Mouse (Mus musculus) ZHBTc4 (cell line): Measurements from ENCODE around the gene Gga1.

Experiments used
- DNase-seq: peaks from one replicate; pipeline ENCODE4 v3.0.0-alpha.2; 2011; ENCODE audit warnings: low read depth, low spot score

Gga1 gene

DNA sequence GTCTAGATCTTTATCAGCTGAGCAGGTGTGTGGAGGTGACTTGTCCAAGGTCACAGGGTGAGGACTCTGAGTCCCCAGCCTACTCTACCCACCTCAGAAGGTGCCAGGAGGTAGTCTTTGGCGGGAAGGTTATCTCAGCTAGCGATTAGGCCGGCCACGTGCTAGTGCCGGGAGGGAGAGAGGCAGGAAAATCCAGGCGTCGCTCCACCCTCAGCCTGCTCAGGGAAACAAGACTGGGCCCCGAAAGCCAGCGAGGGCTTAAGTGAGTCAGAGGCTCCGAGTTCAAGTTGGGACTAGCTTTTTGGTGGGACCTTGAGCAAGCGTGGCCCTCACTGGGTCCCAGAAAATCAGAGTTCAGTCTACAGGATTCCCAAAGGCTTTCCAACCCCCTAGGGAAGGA, 31.7 kb upstream of the Gga1 start:
- DNase-seq, result peak; percentile 49

DNA sequence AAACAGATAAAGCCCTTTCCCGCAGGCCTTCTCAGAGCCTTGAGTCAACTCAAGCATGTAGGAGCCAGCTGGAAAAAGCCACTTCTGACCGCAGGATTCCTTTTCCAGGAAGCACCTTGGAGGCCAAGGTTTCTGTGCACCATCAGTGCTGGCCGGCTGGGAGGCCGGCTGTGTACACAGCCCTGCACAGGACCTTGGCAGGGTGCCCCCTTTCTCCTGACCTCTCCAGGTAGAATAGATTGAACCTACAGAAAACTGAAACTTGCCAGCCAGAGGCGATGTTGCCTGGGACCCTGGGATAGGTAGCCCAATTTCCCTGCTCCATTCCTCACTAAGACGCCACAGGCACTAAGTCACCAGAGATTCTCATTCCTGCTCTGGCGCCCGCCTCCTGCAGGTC, 31.1 kb upstream of the Gga1 start:
- no peak for DNase-seq

DNA sequence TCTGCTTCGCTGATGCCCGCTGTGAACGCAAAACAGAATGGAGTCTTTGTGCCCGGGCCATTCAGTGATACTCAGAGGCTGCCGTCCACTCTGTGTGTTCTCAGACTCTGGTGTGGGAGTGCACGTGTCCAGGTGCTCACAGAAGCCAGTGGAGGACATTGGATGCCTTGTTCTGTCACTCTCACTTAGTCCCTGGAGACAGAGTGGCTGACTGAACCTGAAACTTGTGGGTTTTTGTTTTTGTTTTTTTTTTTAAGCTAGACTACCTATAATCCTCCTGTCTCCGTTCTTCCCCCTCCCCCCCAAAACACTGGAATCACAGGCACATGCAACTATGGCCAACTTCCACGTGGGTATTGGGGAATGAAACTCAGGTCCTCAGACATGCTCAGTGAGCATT, 30.6 kb upstream of the Gga1 start:
- no peak for DNase-seq

DNA sequence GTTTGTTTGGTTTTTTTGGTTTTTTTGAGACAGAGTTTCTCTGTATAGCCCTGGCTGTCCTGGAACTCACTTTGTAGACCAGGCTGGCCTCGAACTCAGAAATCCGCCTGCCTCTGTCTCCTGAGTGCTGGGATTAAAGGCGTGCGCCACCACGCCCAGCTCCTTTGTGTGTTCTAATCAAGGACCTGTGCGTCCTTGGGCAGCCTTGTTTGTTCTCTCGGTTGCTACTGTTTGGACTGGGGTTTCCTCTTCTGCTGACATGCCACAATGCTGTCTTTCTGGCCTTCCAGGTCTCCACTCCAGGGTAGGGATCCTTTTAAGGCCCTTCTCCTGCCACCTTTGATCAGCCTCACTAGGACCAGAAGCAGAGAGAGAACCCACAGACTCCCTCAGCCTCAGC, 30.2 kb upstream of the Gga1 start:
- DNase-seq, result peak; percentile 46

DNA sequence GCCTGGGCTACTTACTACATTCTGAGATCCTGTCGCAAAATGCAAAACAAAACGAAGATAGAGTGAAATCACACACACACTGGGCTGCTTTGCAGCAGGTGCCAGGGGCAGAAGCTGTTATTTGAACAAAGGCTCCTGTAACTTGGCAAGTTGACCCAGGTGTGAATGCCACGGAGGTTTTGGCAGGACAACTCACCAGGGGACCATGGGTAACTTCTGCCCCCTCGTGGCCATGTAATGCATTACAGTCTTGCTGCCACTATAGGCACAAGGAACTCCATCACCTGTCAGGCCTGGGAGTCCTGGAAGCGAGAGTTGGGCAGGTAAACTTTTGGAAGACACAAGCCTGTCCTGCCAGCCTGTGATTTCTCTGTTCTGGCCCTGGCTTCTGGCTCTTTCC, 28.5 kb upstream of the Gga1 start:
- DNase-seq, result peak; percentile 87

DNA sequence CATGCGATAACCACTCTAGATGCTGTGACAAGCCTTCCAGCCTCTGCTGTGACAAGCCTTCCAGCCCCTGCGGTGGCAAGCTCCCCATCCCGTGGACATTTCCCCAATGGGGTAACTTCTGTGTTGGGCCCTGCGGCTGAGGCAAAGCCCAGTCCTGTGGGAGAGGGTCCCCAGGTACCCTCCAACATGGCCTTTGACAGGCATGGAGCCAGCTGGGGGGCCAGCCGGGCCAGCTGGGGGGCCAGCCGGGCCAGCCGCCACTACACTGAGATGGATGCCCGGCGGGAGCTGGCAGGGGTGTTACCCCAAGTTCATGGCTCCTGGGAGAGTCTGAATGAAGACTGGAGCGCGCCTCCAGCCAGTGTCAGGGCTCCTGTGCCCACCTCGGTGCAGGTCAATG, 27.5 kb upstream of the Gga1 start:
- DNase-seq, result no peak

DNA sequence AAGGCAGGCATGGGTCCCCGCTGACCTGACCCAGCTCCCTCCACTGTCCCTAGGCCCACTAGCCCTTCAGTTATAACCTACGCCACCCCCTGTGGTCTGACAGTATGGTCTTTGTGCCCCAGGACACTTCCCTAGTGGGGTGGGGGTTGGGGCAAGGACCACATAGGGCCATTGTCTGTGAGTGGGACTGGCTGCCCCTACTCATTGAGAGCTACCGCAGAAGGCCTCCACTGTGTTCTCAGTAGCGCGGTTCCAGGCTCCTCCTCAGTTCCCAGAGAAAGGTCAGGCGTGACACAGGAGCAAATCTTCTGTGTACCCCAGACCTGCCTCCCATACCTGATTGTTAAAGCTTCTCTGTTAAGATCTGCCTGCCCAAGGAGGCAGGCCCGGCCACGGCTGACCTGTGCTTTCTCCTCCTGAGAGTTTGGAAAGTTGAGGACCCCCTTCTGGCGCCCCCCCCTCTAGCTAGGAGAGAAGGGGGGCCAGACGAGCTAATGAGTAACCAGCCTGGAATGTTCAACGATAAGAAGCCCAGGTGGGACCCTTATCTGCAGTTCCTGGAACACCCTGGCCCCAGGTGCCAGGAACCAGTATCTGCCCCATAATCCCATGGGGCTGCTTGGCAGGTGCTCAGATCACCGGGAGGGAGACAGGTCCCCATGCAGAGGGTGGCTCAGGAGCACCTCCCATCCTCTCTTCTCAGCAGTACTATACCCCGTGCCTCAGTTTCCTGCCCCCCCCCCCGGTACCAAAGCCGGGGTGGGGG, 26.7 kb upstream of the Gga1 start:
- no peak for DNase-seq

DNA sequence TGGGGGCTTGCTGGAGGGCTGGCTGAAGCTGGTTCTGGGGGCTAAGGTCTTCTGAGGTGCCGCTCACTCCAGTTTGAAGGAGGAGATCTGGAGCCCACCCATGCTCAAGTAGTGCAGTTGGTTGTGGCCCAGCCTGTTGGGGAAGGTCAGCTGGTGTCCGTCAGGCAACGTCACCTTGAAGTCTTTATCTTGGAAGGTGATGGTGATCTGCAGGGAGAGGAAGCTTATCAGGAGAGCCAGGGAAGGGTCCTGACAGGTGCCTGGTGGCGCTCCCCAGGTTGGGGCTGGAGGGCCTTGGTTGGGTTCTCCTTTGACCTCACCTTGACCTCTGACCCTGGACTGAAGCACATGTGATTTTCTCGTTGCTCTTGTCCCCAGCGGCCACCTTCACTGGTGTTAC, 26.0 kb upstream of the Gga1 start:
- DNase-seq, result no peak

DNA sequence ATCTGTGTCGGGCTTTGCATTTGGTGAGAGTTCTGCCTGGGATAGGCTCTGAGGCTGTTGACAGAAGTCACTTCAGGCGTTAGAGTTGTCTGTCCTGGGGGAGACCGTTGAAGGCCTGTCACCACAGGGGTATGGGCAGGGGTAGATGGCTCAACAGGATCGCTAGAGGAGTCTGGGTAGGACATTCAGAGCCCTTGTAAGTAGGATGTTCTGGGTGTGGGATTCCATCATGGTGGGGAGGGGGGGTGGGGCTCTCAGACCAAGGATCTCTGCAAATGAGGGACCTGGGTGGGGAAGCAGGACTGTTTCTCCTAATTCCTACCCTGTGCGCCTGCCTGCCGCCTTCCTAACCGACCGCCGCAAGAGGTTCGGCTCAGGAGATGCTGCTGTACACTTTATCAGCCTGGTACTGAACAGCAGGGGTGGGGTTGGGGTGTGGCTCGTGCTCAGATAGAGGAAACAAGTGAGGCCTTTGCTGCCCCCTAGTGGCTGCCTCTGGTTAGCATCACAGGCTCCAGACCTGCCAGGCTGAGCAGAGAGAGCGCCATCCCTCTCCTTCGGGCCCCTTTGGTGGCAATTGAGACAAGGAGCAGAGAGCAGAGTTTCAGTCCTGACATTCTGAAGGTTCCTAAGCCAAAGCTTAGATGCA, 25.4 kb upstream of the Gga1 start:
- peak; percentile 95 for DNase-seq

DNA sequence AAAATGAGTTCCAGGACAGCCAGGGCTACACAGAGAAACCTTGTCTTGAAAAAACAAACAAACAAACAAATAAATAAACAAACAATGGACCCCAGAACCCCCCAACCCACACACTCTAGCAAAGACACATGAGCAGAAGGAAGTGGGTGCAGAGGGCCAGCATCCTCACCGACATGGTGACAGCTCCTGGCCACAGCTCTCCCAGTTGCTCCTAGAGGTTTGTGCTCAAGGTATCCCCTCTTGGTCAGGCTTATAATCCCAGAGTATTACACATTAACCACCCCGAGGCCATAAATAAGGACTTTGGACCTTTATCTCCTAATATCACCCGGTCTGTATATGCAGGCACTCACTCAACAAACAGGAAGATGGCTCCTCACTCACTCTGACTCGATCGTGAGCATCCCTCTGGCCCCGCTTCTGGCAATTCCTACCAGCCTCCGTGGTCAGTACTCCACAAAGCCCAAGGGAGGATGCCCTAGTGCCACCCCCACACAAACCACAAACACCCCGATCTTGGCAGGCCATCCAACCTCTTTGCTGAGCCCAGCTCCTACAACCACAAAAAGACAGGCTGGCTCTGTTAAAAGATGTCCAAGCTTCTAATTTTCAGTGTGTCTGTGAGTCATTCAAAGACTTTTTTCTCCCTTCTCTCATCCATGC, 21.6 kb upstream of the Gga1 start, which contains the start of gene Lgals2:
Gene Lgals2 (minus strand): TSS at position 227 of the 663 bp plus-strand sequence.
- no peak for DNase-seq

DNA sequence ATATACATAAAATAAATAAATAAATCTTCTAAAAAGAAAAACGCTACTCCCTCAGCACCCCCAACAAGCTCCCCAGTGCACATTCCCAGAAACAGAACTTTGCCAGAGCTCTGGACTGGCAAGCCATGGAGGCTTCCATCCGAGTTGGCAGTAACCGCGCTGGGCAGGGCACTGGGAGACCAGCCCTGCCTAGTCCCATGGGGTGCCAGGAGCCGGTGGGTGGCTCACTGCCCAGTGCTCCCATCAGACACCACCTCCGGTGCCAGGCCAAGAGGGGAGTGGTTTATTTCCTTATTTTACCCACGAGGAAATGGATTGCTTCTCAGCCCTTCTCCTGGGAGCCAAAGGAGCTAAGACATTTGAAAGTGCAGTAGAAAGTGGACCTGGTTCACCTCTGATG, 20.0 kb upstream of the Gga1 start:
- DNase-seq, result no peak

DNA sequence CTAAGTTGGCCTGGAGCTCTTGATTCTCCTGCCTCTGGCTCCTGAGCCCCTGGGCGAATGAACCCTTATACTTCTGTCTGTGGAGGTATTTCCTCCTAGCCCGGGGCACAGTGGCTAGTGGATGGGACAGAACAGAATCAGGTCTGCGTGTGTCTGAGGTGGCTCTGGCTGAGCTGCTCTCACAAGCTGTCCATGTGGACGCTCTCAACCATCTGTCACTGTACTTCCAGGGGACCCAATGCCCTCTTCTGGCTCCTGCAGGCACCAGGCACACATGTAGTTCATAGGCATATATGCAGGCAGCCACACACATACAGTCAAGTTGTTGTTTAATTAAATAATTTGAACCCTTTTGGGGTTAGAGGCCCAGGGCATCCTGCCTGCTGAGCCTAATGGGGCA, 17.7 kb upstream of the Gga1 start:
- DNase-seq, result no peak

DNA sequence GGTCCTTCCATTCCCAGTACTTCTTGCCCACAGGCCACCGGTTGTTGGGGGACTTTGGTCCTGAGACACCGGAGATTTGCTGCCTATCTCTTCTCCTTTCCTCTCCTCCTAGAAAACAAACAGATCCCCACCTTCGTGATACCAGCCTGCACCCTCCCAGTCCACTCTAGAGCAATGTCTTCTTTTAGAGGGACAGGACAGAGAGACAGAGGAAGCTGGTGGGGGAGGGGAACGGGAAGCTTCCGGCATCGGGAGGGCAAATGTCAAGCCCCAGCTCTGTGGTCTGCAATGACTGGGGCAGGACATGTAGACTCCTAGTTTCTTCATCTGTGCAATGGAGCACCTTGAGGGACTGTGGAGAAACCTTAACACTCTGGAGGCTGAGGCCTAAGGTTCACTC, 17.3 kb upstream of the Gga1 start:
- no peak for DNase-seq

DNA sequence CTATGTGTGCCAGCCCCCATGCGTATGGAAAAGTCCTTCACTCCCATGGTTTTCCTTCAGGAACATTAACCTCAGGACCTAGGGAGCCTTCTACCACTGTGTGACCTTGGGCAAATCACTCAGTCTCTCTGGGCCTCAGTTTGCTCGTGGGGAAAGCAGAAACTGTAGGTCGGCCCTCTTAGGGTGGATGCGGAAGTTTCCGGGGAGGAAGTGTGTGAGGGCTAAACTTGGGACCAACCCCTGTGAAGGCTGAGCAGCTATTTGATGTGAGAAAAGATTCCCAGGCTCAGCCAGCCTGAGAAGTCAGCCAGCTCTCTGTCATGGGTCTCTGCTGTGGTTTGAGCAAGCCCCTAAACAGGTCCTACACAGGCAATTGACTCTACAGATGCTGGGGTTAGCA, 14.7 kb upstream of the Gga1 start:
- DNase-seq, result no peak

DNA sequence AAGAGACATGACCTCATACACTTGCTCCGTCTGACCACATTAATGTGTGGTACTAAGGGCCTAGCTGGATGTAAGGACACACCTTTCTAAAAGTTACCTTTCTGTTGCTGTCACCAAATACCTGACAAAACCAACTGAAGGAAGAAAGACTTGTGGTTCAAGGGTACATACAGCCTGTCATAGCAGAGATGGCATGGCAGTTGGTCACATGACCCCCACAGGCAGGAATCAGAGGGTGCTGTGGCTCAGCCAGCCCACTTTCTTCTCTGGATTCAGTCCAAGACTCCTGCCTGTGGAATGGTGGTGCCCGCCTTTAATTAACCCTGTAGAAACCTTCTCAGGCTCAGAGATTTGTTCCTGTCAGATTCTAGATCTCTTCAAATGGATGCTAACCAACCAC, 13.8 kb upstream of the Gga1 start:
- no peak for DNase-seq

DNA sequence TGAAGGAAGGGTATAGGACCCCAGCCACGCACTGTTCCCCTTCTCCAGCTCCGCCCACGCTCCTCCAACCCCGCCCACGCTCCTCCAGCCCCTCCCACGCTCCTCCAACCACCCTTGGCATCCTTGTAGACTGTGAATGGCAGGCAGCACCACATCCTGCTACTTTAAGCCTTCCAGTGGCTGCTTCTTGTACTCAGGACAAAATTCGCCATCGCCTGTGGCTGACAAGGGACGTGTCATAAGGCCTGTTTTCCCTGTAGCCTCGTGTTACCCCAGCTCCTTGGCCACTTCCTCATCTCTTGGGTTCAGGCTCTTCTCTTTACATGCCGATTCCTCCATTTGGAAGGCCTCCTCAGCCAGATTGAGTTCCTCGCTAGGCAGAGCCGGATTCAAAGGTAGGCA, 13.1 kb upstream of the Gga1 start:
- DNase-seq, result peak; percentile 77

DNA sequence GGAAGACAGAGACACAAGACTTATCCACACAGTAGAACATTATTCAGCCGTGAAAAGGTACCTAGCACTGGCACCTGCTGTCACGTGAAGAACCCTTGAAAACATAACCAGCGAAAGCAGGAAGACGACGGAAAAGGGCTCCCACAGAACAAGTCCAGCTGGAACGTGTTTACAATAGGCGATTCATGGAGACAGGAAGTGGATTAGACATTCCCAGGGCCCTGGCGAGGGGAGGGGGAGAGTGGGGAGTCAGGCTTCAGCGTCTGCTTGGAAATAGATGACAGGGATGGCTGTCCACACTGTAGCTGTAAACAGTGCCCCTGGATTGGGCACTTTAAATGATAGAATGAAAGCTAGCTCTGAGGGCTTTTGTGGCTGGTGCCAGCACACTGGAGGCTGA, 8.6 kb upstream of the Gga1 start:
- DNase-seq, result peak; percentile 56

DNA sequence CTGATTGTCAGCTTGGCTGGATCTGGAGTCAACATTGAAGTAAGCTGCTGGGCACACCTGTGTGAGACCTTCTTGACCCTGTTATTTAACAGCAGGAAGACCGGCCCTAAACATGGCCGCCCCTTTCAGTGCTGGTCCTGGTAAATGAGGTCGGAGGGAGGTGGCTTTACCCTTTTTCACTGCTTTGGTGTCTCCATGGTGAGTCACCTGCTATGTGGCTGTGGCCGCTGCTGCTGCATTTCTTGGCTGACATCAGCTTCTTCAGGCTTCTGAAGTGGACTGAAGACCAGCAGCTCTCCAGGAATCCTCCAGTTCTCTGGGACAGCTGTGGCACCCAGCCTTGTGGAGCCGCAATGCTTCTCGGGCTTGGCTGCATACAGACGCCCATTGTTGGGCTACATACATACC, 8.2 kb upstream of the Gga1 start:
- no peak for DNase-seq

DNA sequence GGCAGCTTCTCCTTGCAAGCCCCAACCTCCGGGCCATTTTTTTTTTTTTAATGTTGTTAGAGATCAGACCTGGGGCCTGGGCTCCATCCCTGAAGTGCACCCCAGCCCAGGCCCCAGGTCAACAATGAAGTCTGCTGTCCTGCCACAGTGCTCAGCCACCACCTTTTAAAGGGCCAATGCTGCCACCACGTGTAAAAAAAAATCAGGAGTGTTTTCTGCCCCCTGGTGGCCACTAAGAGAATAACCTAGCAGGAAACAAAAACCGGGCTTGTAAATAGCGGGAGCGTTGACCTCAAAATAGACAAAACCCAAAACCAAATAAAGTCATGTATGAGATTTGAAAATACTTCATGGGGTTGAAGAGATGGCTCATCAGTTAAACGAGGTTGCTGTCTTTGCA, 7.2 kb upstream of the Gga1 start:
- peak; percentile 78 for DNase-seq

DNA sequence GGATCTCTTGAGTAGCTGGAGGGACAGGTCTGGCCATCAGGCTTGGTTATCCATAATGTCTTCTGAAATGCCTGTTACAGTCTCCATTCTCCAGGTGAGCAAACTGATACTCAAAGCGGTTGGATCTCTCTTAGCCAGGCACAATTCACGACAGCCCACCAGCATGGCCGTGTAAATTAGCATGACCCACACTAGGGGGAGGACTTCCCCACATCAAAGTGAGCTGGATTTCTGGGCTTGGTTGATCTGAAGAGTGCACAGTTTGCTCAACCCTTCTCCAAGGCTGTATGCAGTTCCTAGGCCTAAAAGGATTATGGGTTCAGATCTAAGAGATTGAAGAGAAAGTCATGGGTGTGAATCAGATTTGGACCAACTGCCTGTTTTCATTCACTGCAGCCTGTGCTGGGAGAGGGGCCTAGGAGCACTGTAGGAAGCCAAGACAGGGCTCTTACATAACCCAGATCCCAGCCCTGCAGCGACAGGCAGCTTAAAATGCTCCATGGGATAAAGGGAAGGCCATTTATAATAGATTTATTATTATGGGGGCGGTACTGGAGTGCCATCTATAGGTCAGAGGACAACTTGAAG, 4.9 kb upstream of the Gga1 start:
- no peak for DNase-seq

DNA sequence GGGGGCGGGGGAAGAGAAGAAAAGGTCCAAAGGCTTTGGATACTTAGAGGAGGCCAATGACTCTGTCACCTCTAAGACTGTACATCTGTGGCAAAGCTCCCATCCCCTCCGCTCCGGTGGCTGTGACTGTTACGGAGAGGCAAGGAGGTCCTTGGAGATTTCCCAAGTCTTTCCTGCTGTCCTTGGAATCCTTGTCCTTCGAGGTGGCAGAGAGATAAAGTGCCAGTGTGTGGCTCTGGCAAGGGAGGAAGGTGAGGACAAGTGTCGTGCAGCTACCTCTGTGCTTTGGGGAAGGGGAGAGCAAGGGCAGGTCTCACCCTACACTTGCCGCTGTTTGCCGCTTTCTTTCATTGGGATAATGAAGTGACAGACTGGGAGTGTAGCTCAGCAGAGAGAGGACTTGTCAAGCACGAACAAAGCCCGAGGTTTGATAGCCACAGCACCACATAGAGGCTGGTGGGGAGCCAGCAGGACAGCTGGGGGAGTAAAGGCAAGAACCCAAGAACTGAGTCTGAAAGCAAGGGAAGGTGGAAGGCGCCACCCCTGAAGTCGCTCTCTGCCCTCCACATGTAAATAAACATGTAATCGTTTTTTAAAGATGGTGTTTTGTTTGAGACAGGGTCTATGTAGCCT, 3.1 kb upstream of the Gga1 start:
- DNase-seq, result peak; percentile 53

DNA sequence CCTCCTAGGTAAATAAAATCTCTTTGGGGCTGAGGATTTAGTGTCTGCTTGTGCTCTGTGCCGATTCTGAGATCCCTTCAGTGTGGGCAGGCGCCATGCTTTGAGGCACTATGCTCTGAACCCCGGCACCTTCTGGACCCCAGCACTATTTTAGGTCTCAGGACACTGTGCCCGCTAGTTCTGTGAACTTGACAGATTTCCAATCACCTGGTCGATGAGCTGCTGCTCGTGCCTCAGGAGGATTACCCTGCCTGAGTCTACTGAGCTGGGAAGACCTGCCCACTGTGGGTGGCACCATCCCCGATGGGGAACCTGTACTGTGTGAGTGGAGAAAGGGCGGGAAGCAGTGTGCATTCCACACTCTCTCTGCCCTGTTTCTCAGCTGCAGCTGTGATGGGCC, 2.0 kb upstream of the Gga1 start:
- DNase-seq, result no peak
